In the genomic region with DNA sequence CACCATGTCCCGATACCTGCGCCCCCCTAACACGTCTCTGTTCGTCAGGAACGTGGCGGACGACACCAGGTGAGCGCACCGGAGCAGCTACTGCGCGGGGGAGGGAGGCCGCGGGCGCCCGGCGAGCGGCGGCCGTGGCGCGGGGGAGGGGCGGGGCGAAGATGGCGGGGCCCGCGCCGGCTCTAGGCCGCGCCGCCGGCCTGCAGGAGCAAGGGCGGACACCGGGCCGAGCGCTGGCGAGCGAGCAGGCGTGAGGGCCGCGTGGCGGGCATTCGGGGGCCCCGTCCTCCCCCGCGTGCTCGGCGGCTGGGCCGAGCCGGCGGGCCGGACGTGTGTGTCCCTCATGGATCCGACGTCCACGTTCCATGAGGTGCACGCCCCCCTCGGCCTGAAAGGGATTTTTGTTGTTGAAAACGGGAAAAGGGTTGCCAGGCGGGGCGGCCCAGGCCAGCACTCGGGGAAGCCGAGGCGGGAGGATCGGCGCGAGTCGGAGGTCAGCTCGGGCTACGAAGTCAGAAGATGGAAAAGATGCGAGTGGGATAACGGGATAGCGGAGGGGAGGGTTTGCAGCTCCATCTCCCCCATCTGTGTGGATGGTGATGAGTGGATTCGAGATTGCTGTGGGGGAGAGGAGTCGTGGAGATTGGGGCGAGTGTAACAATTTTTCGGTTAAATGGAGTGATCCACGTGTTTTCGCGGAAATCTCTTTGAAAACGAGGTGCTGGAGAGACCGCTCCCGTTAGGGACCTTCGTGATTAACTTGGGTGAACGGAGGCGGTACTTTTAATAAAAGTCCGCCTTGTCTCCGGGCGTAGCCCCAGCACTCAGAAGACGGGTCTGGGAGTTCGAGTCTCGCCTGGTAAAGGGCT, we compare ENCODE assay signal across 8 mouse cellular contexts. TPM values are rescaled to one million over a fixed set of nuclear protein-coding genes. Genes with fewer than 3 reads are reported as not detected.
DNase-seq lines count a peak whose midpoint lies in the region; ATAC-seq and TF ChIP-seq lines count a peak whose summit lies in the region.

No protein-coding gene starts in this region.

- intact Hi-C loops in gastrocnemius, postnatal 14 days (cut with DNase I; ENCODE audit: low total_unique reads), result no loop called here

- peaks cover 22% of the 10 kb centered on the region for H3K36me3 ChIP-seq in intestine, embryonic 14.5 days (ENCODE audit: control insufficient read depth, insufficient read depth, low read length)
- peaks cover 8% of the 10 kb centered on the region; the same call in 1 of the 2 replicates for H3K36me3 ChIP-seq in limb, embryonic 14.5 days (ENCODE audit: control insufficient read depth, insufficient read depth, low read length)
- H3K36me3 ChIP-seq in midbrain, embryonic 14.5 days (ENCODE audit: control insufficient read depth, insufficient read depth, low read length), result no peaks in the 10 kb centered on the region
- peaks cover 7% of the 10 kb centered on the region; the same call in 1 of the 2 replicates for H3K36me3 ChIP-seq in stomach, embryonic 14.5 days (ENCODE audit: control insufficient read depth, insufficient read depth, low read length)

- peak overlapping the region; percentile 97 for H3K9ac ChIP-seq in intestine, embryonic 14.5 days (ENCODE audit: low read length)
- H3K9ac ChIP-seq in limb, embryonic 14.5 days (ENCODE audit: low read depth, low read length, severe bottlenecking), result peak overlapping the region; percentile 97
- H3K9ac ChIP-seq in midbrain, embryonic 14.5 days (replicated peaks; ENCODE audit: low read length), result peak overlapping the region; percentile 90
- peak overlapping the region; percentile 95 for H3K9ac ChIP-seq in stomach, embryonic 14.5 days (replicated peaks; ENCODE audit: low read depth, low read length)

- peak overlapping the region; percentile 95 for H3K4me3 ChIP-seq in intestine, embryonic 14.5 days (ENCODE audit: low read depth, low read length)
- peak overlapping the region; percentile 85 for H3K4me3 ChIP-seq in limb, embryonic 14.5 days (replicated peaks; ENCODE audit: low read length)
- H3K4me3 ChIP-seq in midbrain, embryonic 14.5 days (replicated peaks; ENCODE audit: low read depth, low read length), result peak overlapping the region; percentile 92
- H3K4me3 ChIP-seq in stomach, embryonic 14.5 days (ENCODE audit: low read depth, low read length), result peak overlapping the region; percentile 93

- no peak for TF ChIP-seq POLR2A in limb, embryonic 14.5 days (IDR thresholded peaks at IDR 0.05; ENCODE audit: borderline replicate concordance, extremely low read depth, insufficient read depth, insufficient read length)

- H3K4me1 ChIP-seq in intestine, embryonic 14.5 days (replicated peaks; ENCODE audit: control insufficient read depth, insufficient read depth, low read length), result peaks cover 38% of the 10 kb centered on the region
- H3K4me1 ChIP-seq in limb, embryonic 14.5 days (ENCODE audit: control insufficient read depth, insufficient read depth, low read length), result peaks cover 16% of the 10 kb centered on the region; the same call in 1 of the 2 replicates
- H3K4me1 ChIP-seq in midbrain, embryonic 14.5 days (ENCODE audit: control insufficient read depth, insufficient read depth, low read length), result peaks cover 36% of the 10 kb centered on the region
- H3K4me1 ChIP-seq in stomach, embryonic 14.5 days (ENCODE audit: control insufficient read depth, insufficient read depth, low read length), result peaks cover 27% of the 10 kb centered on the region; the same call in 1 of the 2 replicates

- peak overlapping the region; percentile 99 for H3K27ac ChIP-seq in intestine, embryonic 14.5 days (ENCODE audit: low read depth)
- H3K27ac ChIP-seq in limb, embryonic 14.5 days (replicated peaks; ENCODE audit: low read depth, low read length), result peak overlapping the region; percentile 98
- peak overlapping the region; percentile 99 for H3K27ac ChIP-seq in midbrain, embryonic 14.5 days (replicated peaks; ENCODE audit: low read depth, low read length)
- H3K27ac ChIP-seq in stomach, embryonic 14.5 days (ENCODE audit: low read length), result peak overlapping the region; percentile 100

- peak; percentile 60 for DNase-seq in layer of hippocampus, adult 11-12 months (ENCODE audit: low spot score)
- DNase-seq in layer of hippocampus, adult 9-10 months (ENCODE audit: low spot score), result no peak
- DNase-seq in cerebellum, postnatal 36 days, result peak; percentile 50 to 53
- peak; percentile 78 for DNase-seq in gastrocnemius, postnatal 14 days
- DNase-seq in intestine, embryonic 14.5 days (ENCODE audit: low spot score), result peak; percentile 87
- DNase-seq in limb, embryonic 14.5 days (ENCODE audit: low spot score), result peak; percentile 57
- DNase-seq in midbrain, embryonic 14.5 days, result peak; percentile 81

- peak; percentile 70 for ATAC-seq in intestine, embryonic 14.5 days (replicated peaks; ENCODE audit: low FRiP score, low TSS enrichment, low read depth)
- ATAC-seq in limb, embryonic 14.5 days (ENCODE audit: low FRiP score, low read depth), result peak; percentile 70
- peak; percentile 80 for ATAC-seq in midbrain, embryonic 14.5 days (ENCODE audit: low FRiP score, low TSS enrichment)
- ATAC-seq in stomach, embryonic 14.5 days (ENCODE audit: insufficient number of reproducible peaks, insufficient read depth, low FRiP score, low read depth), result peak; percentile 77

- under 1% methylated on average over 71 of the region's 91 CpGs for WGBS in intestine, embryonic 14.5 days
- WGBS in limb, embryonic 14.5 days, result under 1% methylated on average over 62 of the region's 91 CpGs
- under 1% methylated on average over 91 of the region's 91 CpGs for WGBS in midbrain, embryonic 14.5 days
- under 1% methylated on average over 89 of the region's 91 CpGs for WGBS in stomach, embryonic 14.5 days

- H3K4me2 ChIP-seq in intestine, embryonic 14.5 days (ENCODE audit: low read length), result peak overlapping the region; percentile 87
- peak overlapping the region; percentile 67 for H3K4me2 ChIP-seq in limb, embryonic 14.5 days (replicated peaks; ENCODE audit: low read depth, low read length, severe bottlenecking)
- H3K4me2 ChIP-seq in midbrain, embryonic 14.5 days (ENCODE audit: low read length), result peak overlapping the region; percentile 69
- H3K4me2 ChIP-seq in stomach, embryonic 14.5 days (replicated peaks; ENCODE audit: low read depth, low read length), result peak overlapping the region; percentile 75

- no peaks in the 10 kb centered on the region for H3K9me3 ChIP-seq in intestine, embryonic 14.5 days (ENCODE audit: control insufficient read depth, low read length)
- no peaks in the 10 kb centered on the region for H3K9me3 ChIP-seq in limb, embryonic 14.5 days (ENCODE audit: control insufficient read depth, low read length)
- no peaks in the 10 kb centered on the region for H3K9me3 ChIP-seq in midbrain, embryonic 14.5 days (ENCODE audit: control insufficient read depth, low read length)
- no peaks in the 10 kb centered on the region for H3K9me3 ChIP-seq in stomach, embryonic 14.5 days (ENCODE audit: control insufficient read depth, low read depth, low read length)

- no peaks in the 10 kb centered on the region for H3K27me3 ChIP-seq in intestine, embryonic 14.5 days (replicated peaks; ENCODE audit: control insufficient read depth, insufficient read depth, low read length)
- H3K27me3 ChIP-seq in limb, embryonic 14.5 days (ENCODE audit: control insufficient read depth, insufficient read depth, low read length), result no peaks in the 10 kb centered on the region
- H3K27me3 ChIP-seq in midbrain, embryonic 14.5 days (ENCODE audit: control insufficient read depth, insufficient read depth, low read length), result no peaks in the 10 kb centered on the region
- no peaks in the 10 kb centered on the region for H3K27me3 ChIP-seq in stomach, embryonic 14.5 days (ENCODE audit: control insufficient read depth, insufficient read depth, low read length)

RNA-seq across cellular contexts. Expression of a gene that starts 0.9 kb away (rescaled TPM):
- 10 to 100 TPM; 30.9 to 33.0 TPM for total RNA-seq in gastrocnemius, postnatal 14 days (2021)
- 271 and 273 TPM in 2 replicates for polyA plus RNA-seq in intestine, embryonic 14.5 days (2014; fragmentation: Nextera tagmentation; extraction: Ambion mirVana)
- 139 and 145 TPM in 2 replicates for polyA plus RNA-seq in limb, embryonic 14.5 days (2012; rRNA removed)
- polyA plus RNA-seq in limb, embryonic 14.5 days (2014; fragmentation: Nextera tagmentation; extraction: Ambion mirVana), result 258 and 273 TPM in 2 replicates
- 247 and 266 TPM in 2 replicates for polyA plus RNA-seq in midbrain, embryonic 14.5 days (2014; fragmentation: Nextera tagmentation; extraction: Ambion mirVana)
- 297 and 298 TPM in 2 replicates for polyA plus RNA-seq in stomach, embryonic 14.5 days (2014; fragmentation: Nextera tagmentation; extraction: Ambion mirVana)

RNA-seq across cellular contexts. Expression of a gene that starts 17.2 kb away (rescaled TPM):
- 10 to 100 TPM; 44.3 to 59.3 TPM for total RNA-seq in gastrocnemius, postnatal 14 days (2021)
- 167 and 175 TPM in 2 replicates for polyA plus RNA-seq in intestine, embryonic 14.5 days (2014; fragmentation: Nextera tagmentation; extraction: Ambion mirVana)
- polyA plus RNA-seq in limb, embryonic 14.5 days (2012; rRNA removed), result 105 and 106 TPM in 2 replicates
- 165 and 178 TPM in 2 replicates for polyA plus RNA-seq in limb, embryonic 14.5 days (2014; fragmentation: Nextera tagmentation; extraction: Ambion mirVana)
- polyA plus RNA-seq in midbrain, embryonic 14.5 days (2014; fragmentation: Nextera tagmentation; extraction: Ambion mirVana), result 90.8 and 122 TPM in 2 replicates
- polyA plus RNA-seq in stomach, embryonic 14.5 days (2014; fragmentation: Nextera tagmentation; extraction: Ambion mirVana), result 172 and 189 TPM in 2 replicates

RNA-seq across cellular contexts. Expression of a gene that starts 38.7 kb away (rescaled TPM):
- under 1 TPM; 0.47 to 0.60 TPM for total RNA-seq in gastrocnemius, postnatal 14 days (2021)
- 0.24 and 0.44 TPM in 2 replicates for polyA plus RNA-seq in intestine, embryonic 14.5 days (2014; fragmentation: Nextera tagmentation; extraction: Ambion mirVana)
- polyA plus RNA-seq in limb, embryonic 14.5 days (2012; rRNA removed), result 0.70 TPM in 2 replicates
- 0.57 and 0.94 TPM in 2 replicates for polyA plus RNA-seq in limb, embryonic 14.5 days (2014; fragmentation: Nextera tagmentation; extraction: Ambion mirVana)
- 0.17 TPM in 1 of 2 replicates, not detected in the other for polyA plus RNA-seq in midbrain, embryonic 14.5 days (2014; fragmentation: Nextera tagmentation; extraction: Ambion mirVana)
- 0.38 and 0.39 TPM in 2 replicates for polyA plus RNA-seq in stomach, embryonic 14.5 days (2014; fragmentation: Nextera tagmentation; extraction: Ambion mirVana)
